Mouse (Mus musculus): Measurements from ENCODE around the gene Ccdc8. TPM values are rescaled to one million over a fixed set of nuclear protein-coding genes. Genes with fewer than 3 reads are reported as not detected.

Gene Ccdc8
- total RNA-seq, 2 experiments from 2014 or later = 1.7 to 2.6 TPM

- no peak for DNase-seq
These were observed 19.5 kb downstream of the Ccdc8 start for GRCm38 (mm10) chr7:17011909-17012590.

GRCm38 (mm10) chr7:17015381-17015780 lies 22.9 kb downstream of the Ccdc8 start:
- no peak for DNase-seq

- DNase-seq = peak; percentile 94
These were observed 24.5 kb downstream of the Ccdc8 start for GRCm38 (mm10) chr7:17017036-17017435.

GRCm38 (mm10) chr7:17017921-17018320 lies 25.4 kb downstream of the Ccdc8 start:
- no peak for DNase-seq

GRCm38 (mm10) chr7:17019426-17020166 lies 27.1 kb downstream of the Ccdc8 start:
- DNase-seq = no peak

- DNase-seq = no peak
These were observed 29.7 kb downstream of the Ccdc8 start for GRCm38 (mm10) chr7:17022176-17022575.

GRCm38 (mm10) chr7:17023701-17024100 lies 31.2 kb downstream of the Ccdc8 start:
- DNase-seq = no peak

- DNase-seq = no peak
These were observed 31.6 kb downstream of the Ccdc8 start for GRCm38 (mm10) chr7:17024141-17024540.

- DNase-seq = no peak
These were observed 32.5 kb downstream of the Ccdc8 start for GRCm38 (mm10) chr7:17024814-17025504.

GRCm38 (mm10) chr7:17025505-17025894 lies 33.0 kb downstream of the Ccdc8 start:
- DNase-seq = no peak

- no peak for DNase-seq
These were observed 33.6 kb downstream of the Ccdc8 start for GRCm38 (mm10) chr7:17025896-17026622.

- DNase-seq = no peak
These were observed 34.4 kb downstream of the Ccdc8 start for GRCm38 (mm10) chr7:17026710-17027587.

- DNase-seq = peak; percentile 92
These were observed 35.3 kb downstream of the Ccdc8 start, which contains the start of gene Ppp5c for GRCm38 (mm10) chr7:17027588-17028343. Gene Ppp5c, minus strand, starts transcription at chr7:17027924.

- no peak for DNase-seq
These were observed 36.4 kb downstream of the Ccdc8 start for GRCm38 (mm10) chr7:17028923-17029322.

GRCm38 (mm10) chr7:17030239-17030638 lies 37.7 kb downstream of the Ccdc8 start:
- no peak for DNase-seq

GRCm38 (mm10) chr7:17038018-17038695 lies 45.6 kb downstream of the Ccdc8 start:
- DNase-seq = no peak

- DNase-seq = no peak
These were observed 46.9 kb downstream of the Ccdc8 start for GRCm38 (mm10) chr7:17039373-17039772.

GRCm38 (mm10) chr7:17045743-17046142 lies 53.2 kb downstream of the Ccdc8 start:
- no peak for DNase-seq
